Mouse (Mus musculus): ENCODE data around the gene Ephb3. TPM values are rescaled to one million over a fixed set of nuclear protein-coding genes. Genes with fewer than 3 reads are reported as not detected.

Gene Ephb3
- total RNA-seq, 2 experiments from 2014 or later, result 21.2 to 25.5 TPM

GRCm38 (mm10) chr16:21199426-21199825, 5.1 kb upstream of the Ephb3 start:
- DNase-seq (ENCODE audit: low spot score in 2 of 2), result no peak
- intact Hi-C loops (cut with DNase I), result no loop called here

DNA sequence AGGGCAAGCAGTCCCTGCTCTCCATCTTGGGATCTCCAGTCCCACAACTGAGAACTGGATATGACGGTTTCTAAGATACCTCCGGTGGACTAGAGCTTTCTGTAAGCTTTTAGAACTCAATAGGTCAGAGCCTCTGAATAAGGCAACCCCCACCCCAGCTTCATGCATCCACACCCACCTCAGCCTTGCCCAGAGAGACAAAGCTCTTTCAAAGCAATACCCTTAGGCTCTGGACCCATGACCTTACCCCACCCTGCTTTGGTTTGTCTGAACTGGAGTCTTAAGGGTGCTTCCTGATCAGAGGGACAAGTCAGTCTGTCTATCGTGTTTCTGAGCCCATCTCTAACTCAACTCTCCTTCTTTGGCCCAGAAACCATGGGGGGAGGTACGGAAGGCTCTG, 1.8 kb upstream of the Ephb3 start:
- no peak for DNase-seq (ENCODE audit: low spot score in 2 of 2)
- intact Hi-C loops (cut with DNase I), result no loop called here

GRCm38 (mm10) chr16:21205093-21205886, 735 bp downstream of the Ephb3 start:
- DNase-seq (ENCODE audit: low spot score in 2 of 2), result peak in 1 of 2 experiments; percentile 36
- intact Hi-C loops (cut with DNase I), result loop anchor here (5.0 kb wide), 1 partner anchor 127 kb away; no protein-coding TSS in a partner anchor

DNA sequence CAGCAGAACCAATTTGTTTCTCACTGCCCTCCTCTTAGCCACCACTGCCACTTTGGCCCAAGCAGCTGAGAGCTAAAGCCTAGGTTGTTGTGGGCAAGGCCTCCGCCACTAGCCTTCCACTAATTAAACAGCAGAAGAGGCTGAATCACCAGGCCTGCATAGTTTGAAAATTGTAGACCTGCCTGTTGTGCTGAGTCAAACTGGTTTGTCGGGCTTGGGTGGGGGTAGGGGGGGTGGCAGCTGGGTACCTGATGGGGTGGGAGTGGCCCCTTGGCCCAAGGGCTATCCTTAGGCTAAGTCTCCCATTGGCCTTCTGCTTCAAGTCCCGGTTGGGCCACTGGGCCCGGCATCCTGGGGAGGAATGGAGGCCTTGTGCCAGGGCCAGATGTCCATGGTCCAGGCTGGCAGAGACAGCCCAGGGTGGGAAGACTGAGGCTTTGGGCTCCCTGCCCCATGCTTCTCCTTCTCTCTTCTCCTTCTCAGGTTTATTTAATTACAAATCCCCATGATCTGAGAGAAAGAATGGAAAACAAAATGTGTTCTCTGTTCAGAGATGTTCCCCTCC, 3.5 kb downstream of the Ephb3 start:
- intact Hi-C loops (cut with DNase I), result loop anchor here (5.0 kb wide), 1 partner anchor 124 kb away; no protein-coding TSS in a partner anchor

DNA sequence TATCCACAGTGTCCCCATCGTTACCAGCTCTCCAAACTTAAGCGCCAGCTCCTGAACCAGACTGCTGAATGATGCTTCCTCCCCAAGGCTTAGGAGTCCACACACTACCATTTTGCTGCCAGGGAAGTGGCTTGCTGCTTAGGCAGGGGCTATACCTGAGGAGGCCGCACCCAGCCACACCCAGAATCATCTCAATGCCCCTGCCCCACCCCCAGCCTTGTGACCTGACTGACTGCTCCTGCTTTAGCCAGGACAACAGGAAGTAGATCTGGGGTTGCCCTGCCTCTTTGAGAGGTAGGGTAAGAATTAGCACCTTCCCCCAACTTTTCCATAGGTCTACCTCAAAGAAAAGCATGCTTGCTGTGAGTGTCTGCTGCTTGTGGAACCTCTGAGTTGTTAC, 4.7 kb downstream of the Ephb3 start:
- intact Hi-C loops (cut with DNase I), result loop anchor here (5.0 kb wide), 1 partner anchor 123 kb away; no protein-coding TSS in a partner anchor

More for the DNA sequence above, 3.5 kb downstream of the Ephb3 start:
- DNase-seq (ENCODE audit: low spot score in 2 of 2), result no peak

DNA sequence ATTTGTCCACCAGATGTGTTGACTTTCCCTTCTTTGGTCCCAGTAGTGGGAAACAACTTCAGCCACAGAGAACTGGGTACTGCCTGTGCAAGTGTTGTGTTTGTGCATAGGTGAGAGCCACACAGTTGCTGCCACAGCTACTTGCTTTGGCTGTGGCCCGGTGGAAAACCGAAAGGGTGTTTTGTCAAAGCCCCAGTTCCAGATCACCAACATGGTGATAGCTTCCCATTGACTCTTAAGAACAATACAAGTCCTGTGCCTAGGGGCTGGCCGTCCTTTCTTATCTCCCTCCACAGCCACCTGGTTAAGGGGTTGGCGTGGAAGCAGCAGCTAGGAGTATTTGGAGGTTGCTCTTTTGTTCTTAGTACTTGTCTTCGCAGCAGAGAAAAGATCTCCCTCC, 5.6 kb downstream of the Ephb3 start:
- no peak for DNase-seq (ENCODE audit: low spot score in 2 of 2)
- intact Hi-C loops (cut with DNase I), result loop anchor here (2.0 kb wide), 1 partner anchor 37 kb away; no protein-coding TSS in a partner anchor

More for the DNA sequence above, 4.7 kb downstream of the Ephb3 start:
- no peak for DNase-seq (ENCODE audit: low spot score in 2 of 2)

DNA sequence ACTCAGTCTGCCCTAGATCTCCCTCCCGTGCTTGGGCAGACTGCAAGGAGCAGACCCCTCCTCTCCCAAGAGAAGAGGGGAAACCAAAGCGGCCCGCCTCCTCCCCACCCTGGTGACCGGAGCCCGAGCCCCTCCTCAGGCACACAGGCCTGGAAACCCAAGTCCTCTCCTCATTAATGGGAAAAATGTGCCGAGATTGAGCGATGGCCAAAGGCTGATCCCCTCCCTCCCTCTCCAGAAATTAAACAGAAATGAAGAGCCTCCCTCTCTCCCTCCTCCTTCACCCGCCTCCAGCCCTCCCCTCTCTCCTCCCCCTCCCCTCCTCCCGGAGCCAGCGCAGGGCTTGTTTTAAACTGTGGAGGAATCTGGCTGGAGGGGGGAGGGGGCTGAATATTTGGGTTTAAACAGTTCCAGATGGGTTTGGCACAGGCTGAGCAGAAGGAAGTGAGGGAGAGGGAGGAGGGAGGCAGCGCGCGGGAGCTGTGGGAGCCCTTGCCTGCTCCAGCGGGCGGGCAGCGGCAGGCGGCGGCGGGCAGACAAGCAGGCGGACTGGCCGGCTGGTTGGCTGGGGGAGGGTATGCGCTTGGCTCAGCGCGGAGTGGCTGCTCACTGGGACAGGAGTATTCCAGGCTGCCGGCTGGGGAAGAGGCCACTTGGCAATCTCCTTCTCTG, 6.2 kb downstream of the Ephb3 start:
- peak; percentile 84 to 87 for DNase-seq (ENCODE audit: low spot score in 2 of 2)
- intact Hi-C loops (cut with DNase I), result loop anchor here (2.0 kb wide), 1 partner anchor 36 kb away; no protein-coding TSS in a partner anchor

- DNase-seq (ENCODE audit: low spot score in 2 of 2), result no peak
- intact Hi-C loops (cut with DNase I), result loop anchor here (2.0 kb wide), 1 partner anchor 35 kb away; no protein-coding TSS in a partner anchor
Measured at GRCm38 (mm10) chr16:21211501-21211900, 6.9 kb downstream of the Ephb3 start.

- intact Hi-C loops (cut with DNase I), result no loop called here
- DNase-seq (ENCODE audit: low spot score in 2 of 2), result no peak
Measured at GRCm38 (mm10) chr16:21212369-21212768, 7.8 kb downstream of the Ephb3 start.

DNA sequence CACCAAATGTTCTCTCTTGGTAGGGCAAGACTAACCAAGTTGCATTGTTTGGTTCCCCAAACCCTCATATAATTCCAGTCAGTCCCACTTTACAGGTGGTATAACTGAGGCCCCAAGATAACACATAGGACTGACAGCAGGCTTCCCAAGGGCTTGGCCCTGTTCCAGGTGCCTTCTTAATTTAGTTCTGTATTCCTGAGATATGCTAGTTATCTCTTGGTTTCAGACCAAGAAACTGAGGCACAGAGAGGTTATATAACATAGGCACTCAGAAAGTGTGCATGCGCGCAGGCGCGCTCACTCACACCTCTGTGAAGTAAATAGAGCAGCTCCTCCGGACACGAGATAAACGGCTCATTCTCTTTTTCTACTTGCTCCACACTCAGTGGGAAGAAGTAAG, 9.4 kb downstream of the Ephb3 start:
- DNase-seq (ENCODE audit: low spot score in 2 of 2), result no peak
- intact Hi-C loops (cut with DNase I), result no loop called here

- DNase-seq (ENCODE audit: low spot score in 2 of 2), result no peak
- intact Hi-C loops (cut with DNase I), result no loop called here
Measured at GRCm38 (mm10) chr16:21214803-21215202, 10.2 kb downstream of the Ephb3 start.

DNA sequence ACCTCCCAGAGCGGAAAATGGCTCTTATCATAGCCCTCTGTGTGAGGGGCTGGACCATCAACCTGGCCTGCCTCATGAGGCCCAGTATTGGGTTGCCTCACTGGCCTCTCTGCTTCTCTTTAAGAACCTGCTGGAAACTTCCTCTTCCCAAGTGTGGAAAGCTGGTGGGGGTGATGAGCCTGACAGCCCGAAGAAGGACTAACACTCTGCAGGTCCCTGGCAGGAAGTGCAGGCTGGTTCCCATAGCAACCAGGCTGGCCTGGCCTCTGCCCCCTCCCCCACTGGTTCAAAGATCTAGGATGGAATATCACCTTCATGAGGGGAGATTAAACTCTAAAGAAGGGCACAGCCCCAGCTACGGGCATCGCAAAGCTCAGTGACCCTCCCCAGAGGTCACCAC, 11.5 kb downstream of the Ephb3 start:
- intact Hi-C loops (cut with DNase I), result no loop called here
- no peak for DNase-seq (ENCODE audit: low spot score in 2 of 2)

DNA sequence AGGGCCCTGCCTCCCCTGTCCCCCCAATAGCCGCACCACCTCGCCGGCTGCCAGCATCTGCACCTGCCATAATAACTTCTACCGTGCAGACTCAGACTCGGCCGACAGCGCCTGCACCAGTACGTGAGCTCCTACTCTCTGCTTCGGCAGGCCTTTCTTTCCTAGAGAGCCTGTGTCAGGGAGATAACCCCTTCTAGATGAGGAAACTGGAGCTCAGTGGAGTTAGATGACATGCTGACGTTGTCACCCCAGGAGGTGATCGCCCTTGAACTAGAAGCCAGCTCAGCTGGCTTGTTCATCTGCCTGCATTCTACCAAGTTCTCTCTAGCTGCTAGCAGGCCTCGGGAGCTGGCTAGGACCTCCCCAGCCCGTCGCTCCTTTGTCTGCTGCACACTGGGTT, 12.7 kb downstream of the Ephb3 start:
- DNase-seq (ENCODE audit: low spot score in 2 of 2), result no peak
- intact Hi-C loops (cut with DNase I), result no loop called here

DNA sequence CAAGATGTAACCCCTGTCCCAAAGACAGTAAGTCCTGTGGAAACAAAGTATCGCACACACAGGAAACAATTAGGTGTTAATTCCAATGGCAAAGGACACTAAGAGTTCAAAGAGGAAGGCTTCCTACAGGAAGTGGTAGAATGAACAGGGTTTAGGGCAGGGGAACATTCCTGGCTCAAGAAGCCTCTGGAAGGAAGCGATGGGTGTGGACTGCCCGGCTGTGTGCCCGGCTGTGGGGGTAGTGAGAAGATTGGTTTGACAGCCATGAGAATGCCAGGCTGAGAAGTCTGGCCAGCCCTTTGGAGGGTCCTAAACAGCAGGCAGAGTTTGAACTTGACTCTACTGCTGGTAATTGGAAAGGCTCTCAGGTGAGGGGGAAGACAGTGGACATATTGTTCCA, 15.1 kb downstream of the Ephb3 start:
- intact Hi-C loops (cut with DNase I), result no loop called here
- DNase-seq (ENCODE audit: low spot score in 2 of 2), result no peak

- intact Hi-C loops (cut with DNase I), result no loop called here
- no peak for DNase-seq (ENCODE audit: low spot score in 2 of 2)
Measured at GRCm38 (mm10) chr16:21223038-21223437, 18.5 kb downstream of the Ephb3 start.

GRCm38 (mm10) chr16:21224648-21225240, 20.2 kb downstream of the Ephb3 start:
- DNase-seq (ENCODE audit: low spot score in 2 of 2), result no peak
- intact Hi-C loops (cut with DNase I), result no loop called here

- DNase-seq (ENCODE audit: low spot score in 2 of 2), result no peak
- intact Hi-C loops (cut with DNase I), result no loop called here
Measured at GRCm38 (mm10) chr16:21226629-21227028, 22.1 kb downstream of the Ephb3 start.

GRCm38 (mm10) chr16:21235135-21235534, 30.6 kb downstream of the Ephb3 start:
- DNase-seq (ENCODE audit: low spot score in 2 of 2), result no peak

DNA sequence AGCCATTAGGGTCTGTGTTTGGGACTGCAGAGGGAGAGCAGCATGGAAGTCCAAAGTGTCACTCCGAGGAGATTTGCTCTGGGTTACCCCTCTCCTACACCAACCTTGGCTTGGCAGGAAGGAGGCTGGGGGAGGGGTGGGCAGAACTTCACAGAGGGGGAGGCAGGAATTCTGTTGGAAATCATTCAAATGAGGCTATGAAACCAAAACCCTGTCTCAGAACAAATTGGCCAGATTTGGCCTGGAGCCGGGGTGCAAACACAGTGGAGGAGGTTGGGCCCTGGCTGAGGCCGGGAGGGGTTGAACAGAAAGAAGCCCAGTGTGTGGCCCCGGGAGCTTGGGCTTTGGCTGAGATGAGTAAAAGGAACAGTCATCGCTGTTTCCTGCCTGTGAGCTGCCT, 34.2 kb downstream of the Ephb3 start:
- intact Hi-C loops (cut with DNase I), result no loop called here
- DNase-seq (ENCODE audit: low spot score in 2 of 2), result no peak

More at GRCm38 (mm10) chr16:21235135-21235534, 30.6 kb downstream of the Ephb3 start:
- intact Hi-C loops (cut with DNase I), result no loop called here

- intact Hi-C loops (cut with DNase I), result no loop called here
Measured at GRCm38 (mm10) chr16:21240547-21240946, 36.0 kb downstream of the Ephb3 start.

More at GRCm38 (mm10) chr16:21240547-21240946, 36.0 kb downstream of the Ephb3 start:
- no peak for DNase-seq (ENCODE audit: low spot score in 2 of 2)

Data from left cerebral cortex, postnatal 36 days (tissue).